Mouse (Mus musculus) olfactory bulb, adult 2 months (tissue): Measurements from ENCODE around the gene Map4k2.

Source experiments
- CTCF ChIP-seq: fragments of 200-500 bp; IDR thresholded peaks from 2 replicates; pipeline ENCODE4 v1.5.1; 2012; ENCODE audit warnings: low read depth, mild to moderate bottlenecking, low read length, moderate library complexity; ENCODE audit not compliant: insufficient read depth
- POLR2A ChIP-seq: fragments of 200-500 bp; IDR thresholded peaks from 2 replicates; pipeline ENCODE4 v1.6.1; 2012; ENCODE audit warnings: mild to moderate bottlenecking, low read depth, low read length, moderate library complexity; ENCODE audit not compliant: insufficient read depth

DNA sequence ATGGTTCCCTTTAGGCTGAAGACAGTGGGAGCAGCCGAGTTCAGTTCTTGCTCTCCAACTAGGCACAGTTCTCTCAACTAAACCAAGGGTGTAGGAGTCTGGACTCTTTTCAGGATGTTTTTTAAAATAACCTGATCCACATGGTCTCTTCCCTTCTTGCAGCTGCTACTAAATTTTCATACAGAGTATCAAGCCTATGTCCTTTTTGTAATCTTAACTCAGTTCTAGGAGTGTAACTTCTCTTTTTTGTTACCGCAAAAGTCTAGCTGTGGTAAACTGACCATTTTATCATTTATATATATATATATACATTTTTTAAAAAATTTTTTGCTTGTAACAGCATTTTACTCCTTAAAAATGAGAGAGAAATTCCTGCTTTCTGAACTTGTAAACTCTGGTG lies 29.2 kb downstream of the Map4k2 start:
- TF ChIP-seq POLR2A (no peak), CTCF (no peak)
